Mouse (Mus musculus) cerebellum, adult 11 months (tissue): ENCODE measurements around the gene Kif1c.

Experiments used
- DNase-seq: peaks from one replicate; pipeline ENCODE4 v3.0.0; 2022

Kif1c gene

DNA sequence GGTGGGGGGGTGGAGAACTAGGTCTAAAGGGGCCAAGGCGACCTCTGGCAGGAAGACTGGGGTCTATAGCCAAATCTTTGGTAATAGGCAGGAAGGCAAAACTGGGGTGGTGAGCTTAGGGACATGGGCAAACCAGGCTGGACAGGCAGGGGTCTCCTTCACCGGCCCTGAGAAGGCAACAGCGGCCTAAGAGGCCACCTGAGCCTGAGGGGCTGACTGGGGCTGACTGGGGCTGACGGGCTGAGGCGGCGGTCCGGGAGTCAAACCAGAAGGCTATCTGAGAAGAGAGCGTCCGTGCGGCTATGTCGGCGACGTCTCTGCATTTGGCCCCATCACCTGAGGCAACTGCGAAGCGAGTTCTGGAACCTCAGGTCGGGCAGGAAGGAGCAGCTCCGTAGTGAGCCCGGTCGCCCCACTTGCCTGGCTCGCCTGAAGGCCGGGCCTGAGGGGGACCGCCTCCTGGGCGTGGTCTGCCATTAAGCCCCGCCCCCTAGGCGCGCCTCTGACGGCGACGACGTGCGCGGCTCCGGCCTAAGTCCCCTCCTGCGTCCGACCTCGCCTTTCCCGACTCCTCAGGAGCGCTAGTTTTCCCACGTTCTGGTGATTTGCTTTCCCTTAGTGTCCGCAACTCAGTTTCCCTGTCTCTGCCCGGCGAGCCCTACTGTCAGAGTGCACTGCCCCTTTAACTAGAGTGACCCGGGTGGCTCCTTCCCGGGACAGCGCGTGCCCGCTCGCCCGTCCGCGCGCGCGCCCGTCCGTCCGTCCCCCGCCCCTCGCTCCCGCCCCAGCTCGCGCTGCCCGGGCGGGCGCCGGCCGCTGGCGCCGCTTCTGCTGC lies at the start of gene Kif1c, which contains the start of gene Inca1:
Kif1c (plus strand) TSS at position 827 of the 835 bp plus-strand sequence.
Inca1 (minus strand) TSS at position 434 of the 835 bp plus-strand sequence.
- DNase-seq: peak; percentile 97

DNA sequence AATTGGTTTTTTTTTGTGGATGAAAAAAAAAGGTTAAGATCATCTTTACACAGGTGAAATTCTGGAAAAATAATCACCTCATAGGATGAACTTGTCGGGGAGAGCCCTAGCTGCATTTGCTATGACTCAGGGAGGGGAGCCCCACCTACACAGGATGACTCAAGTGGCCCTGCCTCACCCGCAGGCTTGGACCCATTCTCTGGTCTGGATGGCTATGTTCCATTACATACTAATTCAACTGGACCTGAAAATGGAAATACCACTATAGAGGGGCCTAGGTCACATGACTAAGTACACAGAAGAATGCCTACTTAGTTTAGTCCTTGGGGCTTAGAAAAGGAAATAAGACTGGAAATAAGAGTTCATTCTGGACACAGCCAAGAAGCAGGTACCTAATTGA lies 49.0 kb upstream of the Kif1c start:
- no peak for DNase-seq

DNA sequence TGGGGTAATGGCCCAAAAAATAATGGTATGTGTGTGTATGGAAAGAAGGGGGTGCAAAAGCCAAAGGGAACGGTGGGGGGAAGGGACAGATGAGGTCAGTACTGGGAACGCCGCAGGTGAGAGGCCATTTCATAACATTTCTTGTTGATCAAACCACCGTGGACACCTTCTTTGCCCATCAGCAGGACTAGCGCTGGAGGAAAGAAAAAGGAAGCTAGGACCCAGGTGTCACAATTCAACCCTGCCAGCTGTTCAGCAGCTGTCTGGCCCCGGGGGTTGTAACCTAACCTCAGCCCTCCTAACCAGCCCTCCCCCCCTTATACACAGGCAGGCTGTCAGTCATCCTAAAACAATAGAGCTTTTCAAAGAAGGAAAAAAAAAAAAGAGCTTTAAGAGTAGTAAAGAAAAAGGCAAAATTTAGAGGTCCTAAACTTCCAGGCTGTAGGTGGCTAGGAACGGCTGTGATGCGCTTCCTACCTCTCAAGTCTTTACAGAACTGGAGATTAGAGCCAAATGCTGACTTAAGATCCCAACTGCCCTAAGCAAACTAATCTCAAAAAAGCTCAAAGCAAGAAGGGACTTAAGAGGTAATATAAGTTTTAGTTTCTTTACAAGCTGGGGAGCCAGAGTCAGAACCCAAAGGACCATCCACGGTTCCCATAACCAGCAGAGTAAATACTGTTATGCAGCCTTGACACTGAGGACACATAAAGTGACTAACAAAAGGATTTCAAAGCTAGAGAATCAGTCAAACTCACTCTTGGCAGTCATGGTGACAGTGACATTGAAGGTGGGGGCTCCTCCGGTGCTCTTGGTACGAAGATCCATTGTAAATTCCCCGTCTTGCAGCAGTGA lies 48.1 kb upstream of the Kif1c start:
- DNase-seq: peak; percentile 24

DNA sequence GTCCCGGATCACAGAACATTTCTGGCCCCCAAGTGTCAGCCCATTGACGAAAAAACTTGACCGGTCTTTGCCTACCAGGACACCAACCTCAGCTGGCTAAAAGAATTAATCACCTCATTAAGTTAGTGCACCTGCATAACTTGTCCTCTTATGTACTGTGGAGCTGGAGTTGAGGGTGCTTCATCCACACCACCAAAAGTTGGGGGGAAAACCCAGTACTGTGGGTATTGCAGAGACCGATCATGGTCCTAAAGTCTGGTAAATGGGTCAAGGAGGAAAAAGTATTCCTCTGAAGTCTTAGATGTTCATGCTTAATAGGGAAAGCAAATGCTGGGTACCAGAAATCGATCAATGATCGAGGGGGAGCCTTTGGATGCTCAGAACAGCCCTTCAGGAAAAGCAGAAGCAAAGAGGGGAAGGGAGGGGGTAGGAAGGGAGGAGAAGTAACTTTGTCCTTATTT lies 47.4 kb upstream of the Kif1c start:
- peak; percentile 24 for DNase-seq

DNA sequence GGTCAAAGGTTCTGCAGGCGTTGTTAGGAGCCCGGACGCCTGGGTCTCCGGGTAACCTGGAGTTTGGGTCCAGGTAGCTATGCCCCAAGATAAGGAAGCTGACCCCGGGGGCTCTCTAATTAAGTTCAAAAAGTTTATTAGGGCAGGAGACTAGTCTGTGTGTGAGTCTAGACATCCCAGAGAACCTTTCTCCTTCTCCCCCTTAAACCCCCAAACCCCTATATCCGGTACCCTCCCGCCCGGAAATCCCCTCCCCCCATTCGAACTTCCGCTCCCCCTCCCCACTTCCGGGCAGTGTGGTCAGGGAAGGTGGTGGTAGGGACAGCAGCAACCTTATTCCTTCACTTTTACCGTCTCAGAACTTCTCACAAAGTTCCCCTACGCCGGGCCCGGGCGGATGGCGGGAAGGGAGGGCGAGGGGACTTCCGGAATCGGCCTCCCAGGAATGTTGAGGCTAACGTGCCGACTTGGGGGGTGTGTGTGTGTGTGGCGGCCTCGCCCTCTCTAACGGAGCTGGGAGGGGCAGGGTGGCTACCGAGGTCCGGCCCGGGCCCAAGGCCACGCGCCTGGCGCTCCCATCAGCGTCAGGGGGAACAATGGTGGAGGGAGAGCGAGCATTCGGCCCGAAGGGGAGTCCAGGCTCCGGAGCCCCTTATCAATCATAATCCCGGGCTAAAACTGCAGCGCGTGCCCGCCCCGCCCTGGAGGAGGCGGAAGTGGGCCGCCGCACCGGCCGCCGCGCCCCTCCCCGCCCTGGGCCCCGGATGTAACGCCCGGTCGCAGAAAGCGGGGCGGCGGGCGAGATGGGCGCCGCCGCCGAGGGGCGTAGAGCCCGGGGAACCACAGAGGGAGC lies 46.8 kb upstream of the Kif1c start:
- peak; percentile 22 for DNase-seq

DNA sequence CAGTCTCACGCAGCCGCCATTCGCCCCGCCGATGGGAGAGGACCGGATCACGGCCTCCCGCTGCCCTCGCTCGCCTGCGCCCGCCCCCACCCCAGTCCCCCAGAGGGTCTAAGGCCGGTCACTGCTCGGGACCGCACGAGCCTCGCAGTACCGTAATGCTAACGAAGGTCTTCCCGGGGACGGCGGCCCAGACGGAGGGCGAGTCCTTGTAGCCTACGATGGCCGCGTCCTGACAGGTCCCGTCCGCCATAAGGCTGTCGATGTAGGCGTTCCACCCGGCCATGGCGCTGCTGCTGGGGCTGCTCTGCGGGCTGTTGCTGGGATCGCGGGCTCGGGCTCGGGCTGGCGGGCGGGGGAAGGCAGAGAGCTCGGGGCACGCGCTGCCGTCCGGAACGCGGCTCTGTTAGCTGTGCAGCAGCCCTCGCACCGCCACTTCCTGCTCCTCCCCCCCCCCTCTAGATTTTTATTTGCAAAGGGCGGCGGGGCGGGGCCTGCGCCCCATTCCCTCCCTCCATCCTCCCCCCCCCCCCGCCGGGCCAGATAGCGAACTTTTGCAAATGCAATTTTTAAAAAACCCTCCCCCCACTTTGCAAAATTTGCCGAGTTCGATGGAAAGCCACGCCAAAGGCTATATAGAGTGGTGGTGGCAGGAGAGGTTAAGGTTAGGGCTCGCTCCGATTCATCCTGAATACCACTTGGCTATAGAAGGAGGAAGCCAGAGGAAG lies 46.0 kb upstream of the Kif1c start, which contains the start of gene Pfn1:
Pfn1 (minus strand) TSS at position 447 of the 725 bp plus-strand sequence.
- peak; percentile 72 for DNase-seq

DNA sequence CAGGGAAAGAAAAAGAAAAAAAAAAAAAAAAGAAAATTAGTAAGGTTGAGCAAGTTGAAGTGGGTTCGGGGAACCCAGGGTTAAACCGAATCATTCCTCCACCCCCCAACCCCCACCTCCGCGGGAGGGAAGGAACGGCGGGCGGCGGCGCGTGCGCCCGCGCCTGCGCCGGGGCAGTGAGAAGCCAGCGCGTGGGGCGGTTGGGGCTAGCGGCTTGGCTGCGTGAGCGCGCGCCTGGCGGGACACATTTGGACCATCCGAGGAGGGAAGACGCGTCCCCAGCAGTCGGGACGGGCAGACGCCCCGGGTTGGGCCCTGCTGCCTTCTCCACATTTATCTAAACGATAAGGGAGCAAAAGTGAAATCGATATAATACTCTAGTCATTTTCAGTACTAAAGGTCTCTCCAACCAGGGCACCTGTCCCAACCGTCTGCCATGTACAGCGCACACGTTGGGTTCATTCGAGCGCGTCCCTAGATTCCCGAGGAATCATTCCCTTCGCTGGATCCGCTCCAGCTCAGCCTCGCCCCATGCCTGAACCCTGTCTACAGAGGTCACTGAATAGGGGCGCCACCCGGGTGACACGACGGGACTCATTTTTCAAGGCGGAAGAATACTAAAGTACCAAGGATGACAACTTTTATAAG lies 45.3 kb upstream of the Kif1c start:
- DNase-seq: peak; percentile 80

DNA sequence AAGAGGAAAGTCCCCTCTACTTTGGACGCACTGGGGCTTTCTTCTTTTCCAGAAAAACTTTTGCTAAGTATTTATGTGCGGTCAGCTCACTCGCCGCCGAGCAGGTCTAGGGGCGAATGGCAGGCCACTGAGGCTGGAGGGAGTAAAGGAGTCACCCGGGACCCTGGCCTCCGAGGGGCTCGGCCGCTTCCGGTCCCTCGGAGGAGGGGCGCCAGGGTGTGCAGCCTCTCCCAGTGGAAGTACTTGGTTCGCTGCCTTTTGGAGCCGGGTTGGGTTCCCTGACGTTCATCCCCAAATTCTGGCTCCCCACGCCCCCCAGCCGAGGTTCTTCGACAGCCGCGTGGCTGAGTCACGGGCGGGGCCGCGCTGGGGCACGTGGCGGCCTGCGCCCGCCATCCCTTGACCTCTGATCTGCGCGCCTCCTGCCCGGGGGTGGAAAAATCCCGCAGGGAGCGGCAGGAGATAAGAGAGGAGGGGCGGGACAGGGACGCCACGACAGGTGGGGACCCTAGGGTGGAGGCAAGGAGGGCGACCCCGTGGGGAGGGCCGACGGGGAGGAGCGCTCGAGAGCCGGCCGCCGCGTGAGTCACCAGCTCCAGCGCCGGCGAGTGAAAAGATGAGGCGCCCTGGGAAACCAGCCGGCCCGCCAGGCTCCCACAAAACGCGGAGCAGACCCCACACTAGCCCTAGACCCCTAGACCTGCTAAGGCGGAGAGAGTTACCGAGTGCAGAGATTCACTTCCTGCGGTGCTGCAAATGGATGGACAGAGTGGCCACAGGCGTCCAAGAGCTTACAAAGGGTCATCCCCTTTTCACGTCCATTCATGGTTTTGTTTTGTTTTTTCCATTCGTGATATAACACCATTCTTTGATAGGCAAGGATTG lies 44.5 kb upstream of the Kif1c start:
- DNase-seq: peak; percentile 41

DNA sequence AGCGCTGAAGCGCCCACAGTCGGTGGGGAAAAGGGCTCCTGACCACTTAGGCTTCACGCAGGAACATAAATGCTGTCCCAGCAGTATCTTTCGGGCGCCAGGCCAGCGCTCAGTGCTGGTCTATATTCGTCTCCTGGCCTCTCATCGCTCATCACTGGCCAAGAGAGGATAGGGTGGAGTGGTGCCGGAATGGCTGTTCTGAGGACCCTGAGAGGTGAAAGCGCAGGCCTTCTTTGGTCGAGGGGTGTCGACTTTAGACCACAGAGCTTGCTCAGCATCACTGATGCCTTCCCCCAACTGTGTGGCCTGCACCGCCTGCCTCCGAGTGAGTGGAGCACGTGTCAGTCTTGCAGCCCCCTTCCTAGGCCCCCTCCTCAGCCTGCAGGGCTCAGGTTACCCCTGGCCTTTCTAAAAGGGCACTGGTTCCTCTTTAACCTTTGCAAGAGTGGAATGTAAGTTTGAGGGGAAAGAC lies 43.9 kb upstream of the Kif1c start:
- DNase-seq: peak; percentile 34

DNA sequence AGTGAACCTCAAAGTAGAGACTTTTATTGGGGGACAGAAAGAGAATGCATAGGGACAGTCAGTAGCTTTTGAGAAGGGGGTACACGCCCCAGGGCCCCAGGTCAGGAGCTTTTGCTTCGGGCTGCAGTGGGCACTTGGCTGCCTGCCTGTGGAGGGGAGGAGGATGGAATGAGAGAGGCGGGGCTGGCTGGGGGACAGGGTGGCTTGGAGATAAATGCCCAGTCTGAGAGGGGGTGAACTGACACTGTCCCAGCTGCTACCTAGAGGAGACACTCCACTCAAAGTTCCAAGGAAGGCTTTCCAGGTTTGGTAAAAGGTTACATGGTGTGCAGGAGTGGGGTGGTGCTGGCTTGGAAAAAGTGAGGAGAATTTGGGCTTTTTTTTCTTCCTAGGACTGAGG lies 43.4 kb upstream of the Kif1c start, which contains the start of gene Eno3:
Eno3 (plus strand) TSS at position 239 of the 400 bp plus-strand sequence.
- peak; percentile 39 for DNase-seq

DNA sequence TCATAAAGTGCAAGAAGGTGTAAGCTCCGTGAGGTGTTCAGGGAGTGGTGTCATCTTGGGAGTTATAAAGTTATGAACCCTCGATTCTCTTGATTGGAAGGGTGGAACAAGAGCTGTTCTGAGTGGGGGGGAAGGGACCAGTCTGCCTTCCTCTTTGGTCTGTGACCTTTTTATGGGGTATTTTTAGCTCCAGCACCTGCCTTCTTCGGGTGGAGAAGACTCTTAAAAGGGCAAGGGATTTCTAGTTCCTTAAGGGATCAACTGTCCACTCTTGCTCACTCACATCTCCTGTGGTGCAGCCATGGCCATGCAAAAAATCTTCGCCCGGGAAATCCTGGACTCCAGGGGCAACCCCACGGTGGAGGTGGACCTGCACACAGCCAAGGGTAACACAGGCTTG lies 42.8 kb upstream of the Kif1c start:
- no peak for DNase-seq

DNA sequence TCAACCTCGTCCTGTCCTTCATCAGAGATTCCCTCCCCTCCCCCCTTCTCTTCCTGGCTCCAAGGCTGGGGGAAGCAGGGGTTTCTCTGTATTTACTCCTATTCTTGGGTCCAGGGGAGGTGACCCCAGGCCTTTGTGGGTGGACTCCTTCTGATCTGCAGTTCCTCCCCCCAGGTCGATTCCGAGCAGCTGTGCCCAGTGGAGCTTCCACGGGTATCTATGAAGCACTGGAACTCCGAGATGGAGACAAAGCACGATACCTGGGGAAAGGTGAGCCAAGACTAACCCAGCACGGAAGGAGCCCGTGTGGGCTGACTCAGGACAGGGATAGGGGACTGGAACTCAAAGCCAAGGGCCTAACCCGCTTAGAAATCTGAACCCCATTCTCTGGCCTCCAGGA lies 42.4 kb upstream of the Kif1c start:
- no peak for DNase-seq

DNA sequence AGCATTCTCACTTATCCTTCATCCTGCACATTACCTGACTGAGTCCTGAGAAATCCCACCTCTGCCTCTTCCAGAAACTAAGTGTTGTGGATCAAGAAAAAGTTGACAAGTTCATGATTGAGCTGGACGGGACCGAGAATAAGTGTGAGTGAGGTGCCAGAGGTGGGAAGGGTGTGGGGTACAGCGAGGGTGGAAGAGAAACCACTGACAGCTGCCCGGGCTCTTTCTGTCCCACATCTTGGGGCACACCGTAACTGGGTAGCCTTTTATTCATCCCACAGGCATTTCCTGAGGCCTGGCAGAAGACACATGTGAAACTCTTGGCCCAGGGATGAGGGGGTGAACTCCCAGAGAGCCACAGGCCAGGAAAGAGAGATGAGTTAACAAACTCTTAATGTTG lies 41.8 kb upstream of the Kif1c start:
- DNase-seq: no peak

DNA sequence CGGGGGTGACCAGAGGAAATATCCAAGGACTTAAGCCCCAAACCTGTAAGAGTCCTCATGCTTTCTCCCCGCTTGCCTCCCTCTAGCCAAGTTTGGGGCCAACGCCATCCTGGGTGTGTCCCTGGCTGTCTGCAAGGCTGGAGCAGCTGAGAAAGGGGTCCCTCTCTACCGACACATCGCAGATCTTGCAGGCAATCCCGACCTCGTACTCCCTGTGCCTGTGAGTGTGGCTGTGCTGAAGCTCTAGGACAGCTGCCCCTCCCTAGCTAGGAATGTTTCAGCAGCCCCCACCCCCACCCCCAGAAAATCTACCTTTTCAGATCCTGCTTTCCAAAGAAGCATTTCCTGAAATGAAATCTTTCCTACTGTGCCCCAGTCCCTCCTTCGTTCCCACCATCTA lies 41.4 kb upstream of the Kif1c start:
- no peak for DNase-seq

DNA sequence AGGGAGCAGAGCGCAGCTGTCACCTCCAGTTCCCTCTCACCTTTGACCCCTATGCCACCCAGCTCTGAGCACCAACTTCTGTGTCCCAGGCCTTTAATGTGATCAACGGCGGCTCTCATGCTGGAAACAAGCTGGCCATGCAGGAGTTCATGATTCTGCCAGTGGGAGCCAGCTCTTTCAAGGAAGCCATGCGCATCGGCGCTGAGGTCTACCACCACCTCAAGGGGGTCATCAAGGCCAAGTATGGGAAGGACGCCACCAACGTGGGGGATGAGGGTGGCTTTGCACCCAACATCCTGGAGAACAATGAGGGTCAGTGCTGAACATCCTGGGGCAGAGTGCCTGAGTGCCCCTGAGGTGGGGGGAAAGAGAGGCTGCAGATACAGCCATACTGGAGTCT lies 39.8 kb upstream of the Kif1c start:
- DNase-seq: no peak

DNA sequence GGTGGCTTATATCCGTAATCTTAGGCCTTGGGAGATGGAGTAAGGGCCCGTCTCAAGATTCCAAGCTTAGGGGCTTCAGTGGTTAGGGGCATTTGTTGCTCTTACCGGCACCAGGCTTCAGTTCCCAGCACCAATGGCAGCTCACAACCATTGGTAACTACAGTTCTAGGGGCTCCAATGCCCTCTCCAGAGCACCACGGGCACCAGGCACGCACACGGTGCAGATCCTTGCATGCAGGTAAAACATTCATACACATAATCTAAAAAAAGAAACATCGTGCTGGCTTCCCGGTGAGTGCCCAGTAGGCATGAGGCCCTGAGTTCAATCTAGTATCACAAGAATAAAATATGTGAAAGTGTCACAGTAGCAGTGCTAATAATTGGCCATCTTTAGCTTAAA lies 37.2 kb upstream of the Kif1c start:
- DNase-seq: no peak

DNA sequence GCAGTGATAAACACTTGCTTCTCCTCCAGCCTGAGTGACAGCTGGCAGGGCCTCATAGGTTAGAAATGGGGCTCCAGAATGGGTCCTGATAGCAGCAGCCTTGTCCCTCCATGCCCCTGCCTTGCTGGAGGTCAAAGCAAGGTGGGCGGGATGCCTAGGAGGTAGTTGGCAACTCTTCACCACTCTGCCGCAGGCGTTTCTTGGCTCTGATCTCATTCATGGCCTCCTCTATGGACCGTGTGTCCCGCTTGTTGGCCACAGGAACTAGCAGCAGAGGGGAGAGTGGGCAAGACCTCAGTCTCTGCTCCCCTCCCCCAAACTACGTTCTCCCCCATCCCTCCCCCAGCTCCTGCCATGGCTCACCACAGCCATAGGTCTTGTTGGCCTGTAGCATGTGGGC lies 36.4 kb upstream of the Kif1c start:
- DNase-seq: no peak

DNA sequence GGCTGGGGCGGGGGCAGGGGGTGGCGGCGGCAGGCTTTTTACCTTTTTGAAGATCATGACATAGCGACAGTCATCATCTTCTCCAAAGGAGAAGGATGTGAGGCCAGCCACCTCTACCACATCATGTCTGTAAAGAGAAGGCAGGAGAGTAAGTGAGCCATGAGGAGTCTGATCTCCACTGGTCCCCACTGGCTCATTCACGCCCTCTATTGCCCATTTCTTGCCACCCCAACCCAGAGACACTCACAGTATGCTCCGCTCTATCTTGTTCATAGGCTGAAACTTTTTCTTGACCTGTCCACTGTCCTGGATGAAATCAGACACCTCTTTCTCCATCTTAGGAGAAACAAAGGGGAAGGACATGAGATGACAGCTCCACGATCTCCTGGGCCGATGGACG lies 35.6 kb upstream of the Kif1c start:
- DNase-seq: no peak

DNA sequence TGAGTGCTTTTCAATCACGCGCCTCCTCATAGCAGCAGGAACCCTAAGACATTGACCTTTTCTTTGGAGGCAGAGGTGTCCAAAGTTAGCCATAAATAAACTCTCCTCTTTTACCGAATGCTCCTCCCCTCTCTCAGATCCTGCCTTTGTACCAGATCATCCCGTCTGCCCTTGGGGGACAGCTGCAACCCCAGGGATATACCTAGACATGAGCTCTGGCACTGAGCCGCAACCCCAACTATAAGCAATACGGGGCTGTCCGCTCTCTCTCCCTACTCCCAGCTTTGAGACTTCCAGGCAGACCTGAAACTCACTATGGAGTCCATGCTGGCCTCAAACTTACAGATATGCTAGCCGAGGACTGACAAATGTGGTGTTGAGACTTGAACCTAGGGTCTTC lies 33.7 kb upstream of the Kif1c start:
- DNase-seq: no peak
